Mouse (Mus musculus): ENCODE measurements at regions not wholly inside any gene's neighbourhood (a gene's known extent, or its start where the extent isn't known, plus 50 kb on each side); places are given as distances from the start of the nearest gene placed in this dataset.

DNA sequence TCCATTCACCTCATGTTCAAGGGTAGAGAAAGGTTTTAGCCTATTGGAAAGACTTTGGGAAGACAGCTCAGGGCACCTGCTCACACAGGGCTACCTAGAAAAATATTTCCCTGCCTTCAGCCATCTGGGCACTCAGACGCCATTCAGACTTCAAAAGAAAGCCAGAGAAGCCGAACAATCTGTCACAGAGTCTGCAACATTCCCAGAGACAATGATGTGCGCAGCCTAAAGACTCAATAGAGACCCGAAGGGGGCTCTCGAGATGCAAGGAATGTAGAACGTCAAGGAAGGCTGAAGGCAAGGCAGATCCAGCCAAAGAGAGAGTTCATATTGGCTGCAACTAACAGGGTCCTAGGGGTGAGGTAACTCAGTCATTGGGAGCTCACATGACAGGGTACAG is 78.7 kb upstream of the Otos start:
- TF ChIP-seq GATA1 (IDR thresholded peaks at IDR 0.05; ENCODE audit: borderline replicate concordance, low read length) (no peak), FLI1 (IDR thresholded peaks at IDR 0.05; ENCODE audit: low read length) (no peak)
